Mouse (Mus musculus): ENCODE data around the gene Zfhx3. TPM values are rescaled to one million over a fixed set of nuclear protein-coding genes. Genes with fewer than 3 reads are reported as not detected.

The Zfhx3 gene
- polyA plus RNA-seq, 1 experiment = 6.6 TPM

DNA sequence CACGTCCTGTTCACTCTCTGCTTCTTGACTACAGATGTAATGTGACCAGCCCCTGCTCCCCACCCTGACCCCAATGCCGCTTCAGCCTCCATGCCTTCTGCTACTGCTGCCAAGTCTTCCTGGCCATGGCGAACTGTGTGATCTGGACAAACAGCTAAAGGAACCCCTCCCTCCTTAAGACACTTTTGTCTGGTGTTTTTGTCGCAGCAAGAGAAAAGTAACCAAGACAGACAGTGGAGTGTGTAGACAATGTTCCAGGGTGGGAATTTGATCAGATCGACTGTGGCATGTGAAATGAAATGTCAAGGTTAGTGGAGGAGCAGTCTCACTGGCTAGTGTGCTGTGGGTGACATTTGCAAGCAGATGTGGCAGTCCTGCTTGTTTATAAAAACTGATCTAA is 132.7 kb downstream of the Zfhx3 start:
- WGBS = 79% methylated on average over 5 of the region's 5 CpGs
- Histone ChIP-seq H3K4me3 (replicated peaks; ENCODE audit: control insufficient read depth, low read depth, low read length) (no peak overlapping the region), H3K27ac (ENCODE audit: control insufficient read depth, insufficient read depth, low read depth, low read length, poor library complexity) (no peak overlapping the region), H3K4me1 (ENCODE audit: control insufficient read depth, insufficient read depth, low read length) (no peaks in the 10 kb centered on the region)
- TF ChIP-seq CTCF (IDR thresholded peaks at IDR 0.05; ENCODE audit: control insufficient read depth, insufficient read depth, low read length) (no peak), POLR2A (IDR thresholded peaks at IDR 0.05; ENCODE audit: borderline replicate concordance, control insufficient read depth, low read depth, low read length) (no peak)

- H3K27ac ChIP-seq (ENCODE audit: control insufficient read depth, insufficient read depth, low read depth, low read length, poor library complexity) = no peak overlapping the region
- no peak for TF ChIP-seq CTCF (IDR thresholded peaks at IDR 0.05; ENCODE audit: control insufficient read depth, insufficient read depth, low read length)
- TF ChIP-seq POLR2A (IDR thresholded peaks at IDR 0.05; ENCODE audit: borderline replicate concordance, control insufficient read depth, low read depth, low read length) = no peak
- 90% methylated on average over 4 of the region's 4 CpGs for WGBS
- H3K4me3 ChIP-seq (replicated peaks; ENCODE audit: control insufficient read depth, low read depth, low read length) = no peak overlapping the region
- H3K4me1 ChIP-seq (ENCODE audit: control insufficient read depth, insufficient read depth, low read length) = no peaks in the 10 kb centered on the region
Observed at GRCm38 (mm10) chr8:108078726-108079125, 136.3 kb downstream of the Zfhx3 start.

- no peak for TF ChIP-seq CTCF (IDR thresholded peaks at IDR 0.05; ENCODE audit: control insufficient read depth, insufficient read depth, low read length)
- no peak for TF ChIP-seq POLR2A (IDR thresholded peaks at IDR 0.05; ENCODE audit: borderline replicate concordance, control insufficient read depth, low read depth, low read length)
- Histone ChIP-seq H3K4me3 (replicated peaks; ENCODE audit: control insufficient read depth, low read depth, low read length) (no peak overlapping the region), H3K4me1 (ENCODE audit: control insufficient read depth, insufficient read depth, low read length) (no peaks in the 10 kb centered on the region), H3K27ac (ENCODE audit: control insufficient read depth, insufficient read depth, low read depth, low read length, poor library complexity) (no peak overlapping the region)
- 66% methylated on average over 4 of the region's 4 CpGs for WGBS
Observed at GRCm38 (mm10) chr8:108086913-108087312, 144.5 kb downstream of the Zfhx3 start.

GRCm38 (mm10) chr8:108089632-108090031 is 147.2 kb downstream of the Zfhx3 start:
- TF ChIP-seq CTCF (IDR thresholded peaks at IDR 0.05; ENCODE audit: control insufficient read depth, insufficient read depth, low read length) (no peak), POLR2A (IDR thresholded peaks at IDR 0.05; ENCODE audit: borderline replicate concordance, control insufficient read depth, low read depth, low read length) (no peak)
- 72% methylated on average over 5 of the region's 5 CpGs for WGBS
- Histone ChIP-seq H3K27ac (ENCODE audit: control insufficient read depth, insufficient read depth, low read depth, low read length, poor library complexity) (no peak overlapping the region; the same call in 1 of the 2 replicates), H3K4me1 (ENCODE audit: control insufficient read depth, insufficient read depth, low read length) (no peaks in the 10 kb centered on the region), H3K4me3 (replicated peaks; ENCODE audit: control insufficient read depth, low read depth, low read length) (no peak overlapping the region)

GRCm38 (mm10) chr8:108098598-108098997 is 156.2 kb downstream of the Zfhx3 start:
- no peak for TF ChIP-seq CTCF (IDR thresholded peaks at IDR 0.05; ENCODE audit: control insufficient read depth, insufficient read depth, low read length)
- TF ChIP-seq POLR2A (IDR thresholded peaks at IDR 0.05; ENCODE audit: borderline replicate concordance, control insufficient read depth, low read depth, low read length) = no peak
- Histone ChIP-seq H3K4me3 (replicated peaks; ENCODE audit: control insufficient read depth, low read depth, low read length) (no peak overlapping the region), H3K4me1 (ENCODE audit: control insufficient read depth, insufficient read depth, low read length) (no peaks in the 10 kb centered on the region), H3K27ac (ENCODE audit: control insufficient read depth, insufficient read depth, low read depth, low read length, poor library complexity) (no peak overlapping the region)
- 76% methylated on average over 13 of the region's 13 CpGs for WGBS

- TF ChIP-seq POLR2A (IDR thresholded peaks at IDR 0.05; ENCODE audit: borderline replicate concordance, control insufficient read depth, low read depth, low read length) (no peak), CTCF (IDR thresholded peaks at IDR 0.05; ENCODE audit: control insufficient read depth, insufficient read depth, low read length) (no peak)
- no peak overlapping the region for H3K4me3 ChIP-seq (replicated peaks; ENCODE audit: control insufficient read depth, low read depth, low read length)
- WGBS = 72% methylated on average over 8 of the region's 8 CpGs
- no peak overlapping the region for H3K27ac ChIP-seq (ENCODE audit: control insufficient read depth, insufficient read depth, low read depth, low read length, poor library complexity)
- no peaks in the 10 kb centered on the region for H3K4me1 ChIP-seq (ENCODE audit: control insufficient read depth, insufficient read depth, low read length)
Observed at GRCm38 (mm10) chr8:108101131-108101530, 158.7 kb downstream of the Zfhx3 start.

GRCm38 (mm10) chr8:108101978-108102865 is 159.8 kb downstream of the Zfhx3 start:
- 75% methylated on average over 16 of the region's 16 CpGs for whole genome bisulfite sequencing
- Histone ChIP-seq H3K27ac (ENCODE audit: control insufficient read depth, insufficient read depth, low read depth, low read length, poor library complexity) (no peak overlapping the region), H3K4me3 (replicated peaks; ENCODE audit: control insufficient read depth, low read depth, low read length) (no peak overlapping the region), H3K4me1 (ENCODE audit: control insufficient read depth, insufficient read depth, low read length) (no peaks in the 10 kb centered on the region)
- no peak for TF ChIP-seq CTCF (IDR thresholded peaks at IDR 0.05; ENCODE audit: control insufficient read depth, insufficient read depth, low read length)

DNA sequence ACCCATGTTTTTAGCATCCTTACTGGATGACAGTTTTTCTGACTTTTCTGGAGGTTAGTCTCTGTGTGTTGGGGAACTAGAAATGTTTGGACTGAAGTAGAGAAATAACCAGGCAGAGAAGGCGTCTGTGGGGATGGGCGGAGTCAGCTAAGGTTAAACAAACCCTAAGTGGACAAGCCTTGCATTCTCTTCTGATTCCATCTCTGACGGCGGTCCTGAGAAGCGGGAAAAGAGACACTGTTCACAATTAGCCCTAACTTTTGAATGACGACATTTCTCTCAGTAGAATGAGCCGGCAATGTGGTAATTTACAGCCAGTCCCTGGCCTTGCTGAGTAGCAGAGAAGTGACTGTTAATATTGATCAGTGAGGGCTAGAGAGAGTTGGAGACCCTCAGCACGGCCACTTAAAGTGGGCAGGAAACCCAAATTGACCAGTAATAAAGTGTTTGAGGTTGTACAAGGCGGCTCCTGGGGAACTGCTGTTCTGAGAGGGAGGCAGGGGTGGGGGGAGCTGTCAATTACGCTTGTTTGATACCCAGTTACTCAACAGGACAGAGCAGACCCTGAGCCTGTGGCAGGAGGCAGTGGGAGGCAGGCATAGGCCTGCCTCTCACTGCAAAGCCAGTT is 162.1 kb downstream of the Zfhx3 start:
- no peaks in the 10 kb centered on the region for H3K4me1 ChIP-seq (ENCODE audit: control insufficient read depth, insufficient read depth, low read length)
- 38% methylated on average over 10 of the region's 10 CpGs for WGBS
- no peak overlapping the region for H3K4me3 ChIP-seq (replicated peaks; ENCODE audit: control insufficient read depth, low read depth, low read length)
- no peak overlapping the region for H3K27ac ChIP-seq (ENCODE audit: control insufficient read depth, insufficient read depth, low read depth, low read length, poor library complexity)
- TF ChIP-seq CTCF (IDR thresholded peaks at IDR 0.05; ENCODE audit: control insufficient read depth, insufficient read depth, low read length) (no peak), POLR2A (IDR thresholded peaks at IDR 0.05; ENCODE audit: borderline replicate concordance, control insufficient read depth, low read depth, low read length) (no peak)
